Mouse (Mus musculus): Measurements from ENCODE around the gene Gm39115. TPM values are rescaled to one million over a fixed set of nuclear protein-coding genes. Genes with fewer than 3 reads are reported as not detected.

The Gm39115 gene
- polyA plus RNA-seq, 1 experiment from 2014 or later: not detected

DNA sequence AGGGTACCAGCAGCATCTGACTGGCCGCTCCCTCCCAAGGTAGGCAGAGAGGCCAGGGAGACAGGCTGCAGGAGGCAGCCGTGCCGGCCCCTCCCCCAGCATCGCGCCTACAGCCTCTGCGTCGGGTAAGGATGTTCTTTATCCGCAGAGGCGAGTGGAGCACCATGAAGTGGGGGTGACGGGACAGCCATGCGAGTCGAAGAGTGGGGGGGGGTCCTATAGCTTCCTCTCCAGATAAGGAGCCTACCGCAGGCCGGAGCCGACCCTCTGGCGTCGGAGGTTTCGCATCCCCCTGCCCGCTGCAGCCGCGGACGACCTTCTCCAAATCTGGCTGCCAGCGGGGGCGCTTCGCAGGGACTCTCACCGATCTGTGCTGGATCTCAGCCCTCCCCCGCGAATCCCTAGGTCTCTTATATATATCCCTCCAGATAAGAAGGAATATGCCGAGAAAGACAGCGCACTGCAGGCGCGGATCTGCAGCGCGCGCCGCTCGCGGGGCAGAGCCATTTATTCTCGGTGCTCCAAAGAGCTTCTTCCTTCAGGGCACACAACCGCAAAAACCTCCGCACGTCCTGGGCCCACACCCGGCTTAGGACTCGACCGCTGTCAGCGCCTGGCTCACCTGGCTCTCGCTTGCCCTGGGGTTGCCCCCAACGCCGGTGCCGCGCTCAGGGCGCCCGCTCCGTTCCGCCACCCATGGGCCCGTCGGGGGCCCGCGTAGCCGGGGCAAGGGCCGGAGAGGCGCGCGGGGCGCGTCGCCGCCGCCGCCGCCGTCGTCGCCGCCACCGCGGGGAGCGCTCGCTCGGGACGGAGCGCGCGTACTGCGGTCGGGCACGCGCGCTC, 41.3 kb downstream of the Gm39115 start:
- Histone ChIP-seq H3K4me2 (replicated peaks) (peak overlapping the region; percentile 82), H3K9me3 (no peaks in the 10 kb centered on the region), H3K9ac (replicated peaks) (peak overlapping the region; percentile 96), H3K4me3 (replicated peaks) (peak overlapping the region; percentile 77), H3K36me3 (peaks cover 5% of the 10 kb centered on the region; the same call in 1 of the 2 replicates), H3K27me3 (peaks cover 11% of the 10 kb centered on the region), H3K4me1 (replicated peaks) (peaks cover 64% of the 10 kb centered on the region), H3K27ac (peak overlapping the region; percentile 94)
- ATAC-seq: peak; percentile 25
- WGBS: under 1% methylated on average over 79 of the region's 89 CpGs

DNA sequence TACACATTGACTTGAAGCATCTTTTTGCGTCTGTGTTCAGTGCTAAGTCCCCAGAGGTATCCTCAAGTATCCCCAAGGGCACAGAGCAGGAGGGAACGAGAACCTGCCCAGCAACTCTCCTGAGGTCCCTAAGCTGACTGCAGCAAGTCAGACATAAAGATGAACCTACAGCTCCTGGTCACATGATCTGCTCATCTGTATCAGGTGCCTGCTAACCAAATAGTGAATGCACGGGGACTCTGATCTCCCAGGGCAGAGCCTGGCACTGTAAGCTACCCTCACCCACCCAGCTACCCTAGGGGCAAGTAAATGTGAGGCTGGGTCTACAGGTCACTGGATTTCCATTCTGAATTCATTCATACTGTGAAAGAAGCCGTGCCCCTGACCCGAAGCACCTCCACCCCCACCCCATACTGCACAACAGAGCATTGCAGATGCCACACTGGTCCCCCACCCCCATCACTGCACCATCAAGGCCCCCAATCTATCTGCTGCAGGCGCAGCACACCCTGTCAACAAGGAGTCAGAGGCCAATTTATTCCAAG, 42.1 kb downstream of the Gm39115 start:
- peaks cover 7% of the 10 kb centered on the region; the same call in 1 of the 2 replicates for H3K36me3 ChIP-seq
- 16% methylated on average over 6 of the region's 6 CpGs for WGBS
- H3K4me3 ChIP-seq (replicated peaks): peak overlapping the region; percentile 77
- H3K27ac ChIP-seq: peak overlapping the region; percentile 94
- H3K27me3 ChIP-seq: peaks cover 11% of the 10 kb centered on the region
- peak overlapping the region; percentile 96 for H3K9ac ChIP-seq (replicated peaks)
- ATAC-seq: no peak
- H3K9me3 ChIP-seq: no peaks in the 10 kb centered on the region
- peaks cover 71% of the 10 kb centered on the region for H3K4me1 ChIP-seq (replicated peaks)
- H3K4me2 ChIP-seq (replicated peaks): peak overlapping the region; percentile 82

DNA sequence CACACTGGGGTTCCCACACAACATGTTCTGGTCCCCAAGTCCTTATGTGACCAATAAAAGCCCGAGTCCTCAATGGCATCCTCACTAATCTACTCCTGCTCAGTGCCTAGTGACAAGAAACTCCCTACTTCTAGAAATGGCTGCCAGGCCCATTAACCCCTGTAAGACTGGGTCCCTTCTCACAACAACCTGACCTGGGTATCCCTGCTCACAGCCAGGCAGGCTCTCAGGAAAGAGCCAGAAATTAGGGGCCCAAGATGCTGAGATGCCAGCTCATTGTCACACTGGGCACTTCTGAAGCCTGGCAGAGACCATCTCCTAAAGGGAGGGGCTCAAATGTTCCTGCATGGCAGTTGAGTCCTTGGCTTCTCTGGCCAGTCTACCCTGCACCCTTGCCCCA, 42.8 kb downstream of the Gm39115 start:
- H3K4me2 ChIP-seq (replicated peaks): peak overlapping the region; percentile 82
- H3K36me3 ChIP-seq: peaks cover 10% of the 10 kb centered on the region
- peak overlapping the region; percentile 81 for H3K27ac ChIP-seq
- peak overlapping the region; percentile 96 for H3K9ac ChIP-seq (replicated peaks)
- ATAC-seq: no peak
- 42% methylated on average over 1 of the region's 1 CpGs for WGBS
- H3K27me3 ChIP-seq: peaks cover 11% of the 10 kb centered on the region
- peaks cover 79% of the 10 kb centered on the region for H3K4me1 ChIP-seq (replicated peaks)
- H3K4me3 ChIP-seq (replicated peaks): peak overlapping the region; percentile 77
- H3K9me3 ChIP-seq: no peaks in the 10 kb centered on the region

DNA sequence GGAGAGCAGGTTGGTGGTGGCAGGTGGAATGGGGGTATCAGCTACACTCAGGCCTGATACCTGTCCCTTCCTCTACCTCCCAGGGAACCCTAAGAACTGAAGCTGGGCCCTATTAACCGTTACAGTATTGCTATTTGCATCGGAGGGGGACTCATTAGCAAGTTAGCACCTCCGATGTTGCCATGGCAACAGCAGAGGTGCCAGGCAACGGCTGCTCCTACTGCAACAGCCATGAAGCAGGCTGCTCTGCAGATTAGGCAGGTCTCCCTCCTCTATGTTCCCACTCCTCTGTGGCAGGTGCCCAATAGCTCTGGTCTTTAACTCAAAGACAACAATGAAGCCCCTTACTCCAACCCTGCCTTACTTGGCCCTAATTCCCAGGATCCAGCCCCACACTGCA, 44.0 kb downstream of the Gm39115 start:
- peak overlapping the region; percentile 81 for H3K27ac ChIP-seq
- peaks cover 7% of the 10 kb centered on the region for H3K27me3 ChIP-seq
- H3K36me3 ChIP-seq: peaks cover 22% of the 10 kb centered on the region
- H3K4me2 ChIP-seq (replicated peaks): peak overlapping the region; percentile 82
- H3K4me3 ChIP-seq (replicated peaks): peak overlapping the region; percentile 77
- H3K9me3 ChIP-seq: no peaks in the 10 kb centered on the region
- WGBS: 1% methylated on average over 4 of the region's 4 CpGs
- H3K9ac ChIP-seq (replicated peaks): peak overlapping the region; percentile 96
- ATAC-seq: peak; percentile 14
- peaks cover 80% of the 10 kb centered on the region for H3K4me1 ChIP-seq (replicated peaks)

DNA sequence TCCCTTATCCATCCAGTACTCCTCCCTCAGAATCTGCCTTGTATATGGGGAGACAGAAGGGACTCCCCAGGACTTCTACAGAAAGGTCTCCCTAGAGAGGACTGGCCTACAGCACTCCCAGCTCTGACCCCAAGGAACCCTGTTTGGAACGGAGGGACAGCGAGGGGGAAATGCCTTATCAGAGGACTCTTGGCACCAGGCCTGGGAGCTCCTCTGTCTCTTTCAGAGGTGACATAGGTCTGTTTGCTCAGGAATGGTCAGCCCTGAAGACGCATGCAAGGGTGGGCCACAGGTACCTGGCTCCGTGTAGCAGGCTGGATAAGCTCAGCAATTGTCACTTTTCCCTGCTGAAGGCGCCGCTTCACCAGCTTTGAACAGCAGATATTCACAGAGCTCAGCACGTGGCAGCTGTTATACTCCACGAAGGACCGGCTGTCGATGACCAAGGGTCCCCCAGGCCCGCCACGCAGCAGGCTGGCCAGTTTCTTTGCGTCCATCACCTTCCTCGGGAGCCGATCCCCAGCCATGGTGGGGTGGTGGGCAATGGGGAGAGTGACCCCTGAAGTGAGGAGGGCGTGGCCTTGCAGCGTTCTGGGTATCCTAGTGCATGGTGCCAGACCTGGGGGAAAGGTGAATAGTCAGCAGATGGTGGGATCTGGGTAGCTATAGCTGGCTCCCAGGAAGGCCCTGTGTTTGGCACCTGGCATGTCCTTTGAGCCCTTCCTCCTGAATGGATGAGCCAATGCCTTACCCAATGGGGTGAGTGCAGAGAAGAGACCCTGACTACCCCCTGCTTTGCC, 46.0 kb downstream of the Gm39115 start:
- peak overlapping the region; percentile 81 for H3K27ac ChIP-seq
- H3K36me3 ChIP-seq: peaks cover 42% of the 10 kb centered on the region
- WGBS: 54% methylated on average over 17 of the region's 17 CpGs
- H3K4me3 ChIP-seq (replicated peaks): peak overlapping the region; percentile 13; the same call in 1 of the 2 replicates
- H3K27me3 ChIP-seq: peaks cover 12% of the 10 kb centered on the region
- peaks cover 72% of the 10 kb centered on the region for H3K4me1 ChIP-seq (replicated peaks)
- H3K9ac ChIP-seq (replicated peaks): peak overlapping the region; percentile 96
- H3K4me2 ChIP-seq (replicated peaks): peak overlapping the region; percentile 82
- H3K9me3 ChIP-seq: no peaks in the 10 kb centered on the region
- ATAC-seq: no peak

DNA sequence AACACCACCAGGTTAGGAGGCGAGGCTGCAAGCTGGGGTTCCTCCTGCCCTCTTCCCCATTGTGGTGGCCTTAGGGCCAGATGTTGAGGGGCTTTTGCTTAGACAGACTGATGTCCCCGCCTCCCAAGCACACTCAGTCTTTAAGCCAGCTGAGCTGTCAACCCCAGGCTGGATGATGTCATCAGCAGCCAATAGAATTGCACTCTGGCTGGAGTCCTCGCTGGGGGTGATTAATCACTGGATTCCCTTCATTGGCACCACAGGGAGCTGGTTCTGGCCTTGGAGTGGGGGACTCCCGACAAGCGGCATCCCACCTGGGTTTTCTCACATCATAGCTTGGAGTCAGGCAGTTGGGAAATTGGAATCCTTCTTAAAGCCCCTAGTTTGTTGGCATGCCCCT, 46.9 kb downstream of the Gm39115 start:
- Histone ChIP-seq H3K27ac (peak overlapping the region; percentile 81), H3K4me3 (replicated peaks) (no peak overlapping the region), H3K4me1 (replicated peaks) (peaks cover 78% of the 10 kb centered on the region), H3K4me2 (replicated peaks) (peak overlapping the region; percentile 82), H3K9ac (replicated peaks) (peak overlapping the region; percentile 96), H3K27me3 (peaks cover 21% of the 10 kb centered on the region), H3K36me3 (peaks cover 51% of the 10 kb centered on the region), H3K9me3 (no peaks in the 10 kb centered on the region)
- ATAC-seq: peak; percentile 64
- 1% methylated on average over 5 of the region's 5 CpGs for WGBS

DNA sequence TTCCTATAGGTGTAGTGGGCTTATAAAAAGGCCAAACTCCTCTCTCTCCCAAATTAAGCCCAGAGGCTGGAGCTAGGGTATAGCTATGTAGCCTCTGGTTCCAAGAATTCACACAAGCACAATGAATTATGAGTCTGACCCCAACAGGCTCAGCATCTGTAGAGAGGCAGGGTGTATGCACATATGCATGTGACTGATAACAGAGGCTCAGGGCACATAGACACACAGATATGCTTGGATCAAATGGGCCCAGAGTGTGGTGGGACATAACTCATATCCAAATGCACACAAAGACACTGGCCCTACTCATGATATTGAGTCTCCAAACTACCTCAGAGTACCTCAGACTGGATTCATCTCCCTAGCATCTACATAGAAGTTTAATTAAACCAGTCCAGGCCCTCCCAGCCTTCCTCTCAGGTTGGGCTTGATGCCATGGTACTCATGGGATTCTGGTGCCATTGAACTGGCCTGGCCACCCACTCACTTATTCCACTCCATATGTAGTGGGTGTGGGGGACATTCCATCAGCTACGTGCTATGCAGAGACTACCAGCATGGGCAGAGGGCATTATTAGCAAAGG, 48.7 kb downstream of the Gm39115 start:
- Histone ChIP-seq H3K36me3 (peaks cover 68% of the 10 kb centered on the region), H3K4me1 (replicated peaks) (peaks cover 68% of the 10 kb centered on the region), H3K9ac (replicated peaks) (no peak overlapping the region), H3K27me3 (peaks cover 39% of the 10 kb centered on the region), H3K9me3 (no peaks in the 10 kb centered on the region), H3K4me3 (replicated peaks) (no peak overlapping the region), H3K4me2 (replicated peaks) (no peak overlapping the region), H3K27ac (no peak overlapping the region)
- no peak for ATAC-seq
- WGBS: 96% methylated on average over 1 of the region's 1 CpGs

DNA sequence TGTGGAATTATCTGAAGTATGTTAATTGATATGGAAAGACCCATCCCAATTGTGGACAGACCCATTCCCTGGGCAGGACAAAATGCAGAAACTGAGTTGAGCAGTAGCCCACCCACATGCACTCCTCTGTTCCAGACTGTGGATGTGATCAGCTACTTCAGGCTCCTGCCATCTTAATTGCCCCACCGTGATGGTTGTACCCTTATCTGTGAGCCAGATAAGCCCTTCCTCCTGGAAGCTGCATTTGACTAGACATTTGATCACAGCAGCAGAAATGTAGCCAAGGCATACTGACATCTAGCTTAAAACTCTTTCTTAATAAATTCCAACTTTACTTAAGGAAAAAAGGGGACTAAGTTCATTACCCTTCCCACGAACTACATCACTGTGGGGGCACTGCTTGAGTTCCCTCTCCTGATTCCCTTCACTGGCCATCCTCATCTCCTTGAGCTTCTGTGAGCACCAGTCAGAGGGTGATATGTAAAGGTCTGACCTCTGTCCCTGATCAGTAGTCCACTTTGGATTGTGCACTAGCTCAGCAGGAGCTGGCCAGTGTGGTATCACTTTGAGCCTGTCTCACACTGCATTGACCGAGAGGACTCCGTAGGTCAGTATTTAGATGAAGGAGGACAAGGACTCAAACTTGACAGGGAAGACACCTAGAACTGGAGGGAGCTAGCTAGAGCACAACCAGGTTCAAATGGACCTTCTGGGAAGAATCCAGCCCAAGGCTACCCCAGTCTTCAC, 49.5 kb downstream of the Gm39115 start:
- H3K4me2 ChIP-seq (replicated peaks): no peak overlapping the region
- ATAC-seq: no peak
- no peak overlapping the region for H3K4me3 ChIP-seq (replicated peaks)
- 93% methylated on average over 4 of the region's 4 CpGs for WGBS
- H3K9ac ChIP-seq (replicated peaks): no peak overlapping the region
- H3K27ac ChIP-seq: no peak overlapping the region
- H3K4me1 ChIP-seq (replicated peaks): peaks cover 64% of the 10 kb centered on the region
- peaks cover 77% of the 10 kb centered on the region for H3K36me3 ChIP-seq
- no peaks in the 10 kb centered on the region for H3K9me3 ChIP-seq
- peaks cover 44% of the 10 kb centered on the region for H3K27me3 ChIP-seq

Other genes starting within 250 kb of the Gm39115 start
- gene Tollip, start 217.5 kb downstream of the Gm39115 start, polyA plus RNA-seq (2015; fragmentation: Nextera tagmentation; extraction: Ambion mirVana): 69.0 and 71.2 TPM in 2 replicates
- gene Brsk2, start 186.3 kb downstream of the Gm39115 start, polyA plus RNA-seq (2015; fragmentation: Nextera tagmentation; extraction: Ambion mirVana): 27.5 and 29.4 TPM in 2 replicates
- gene Mob2, start 75.0 kb downstream of the Gm39115 start, polyA plus RNA-seq (2015; fragmentation: Nextera tagmentation; extraction: Ambion mirVana): 52.3 and 56.9 TPM in 2 replicates
- gene Dusp8, start 40.2 kb downstream of the Gm39115 start, polyA plus RNA-seq (2015; fragmentation: Nextera tagmentation; extraction: Ambion mirVana): 66.0 and 69.1 TPM in 2 replicates
- gene Gm45618, start 15.3 kb downstream of the Gm39115 start, polyA plus RNA-seq (2015; fragmentation: Nextera tagmentation; extraction: Ambion mirVana): 0.44 TPM in 1 of 2 replicates, not detected in the other
- gene Gm45337, start 8.6 kb upstream of the Gm39115 start, polyA plus RNA-seq (2015; fragmentation: Nextera tagmentation; extraction: Ambion mirVana): not detected in 2 replicates
- not detected in 2 replicates for gene Gm29735, start 21.1 kb upstream of the Gm39115 start, polyA plus RNA-seq (2015; fragmentation: Nextera tagmentation; extraction: Ambion mirVana)
- gene Gm4553, start 29.7 kb upstream of the Gm39115 start, polyA plus RNA-seq (2015; fragmentation: Nextera tagmentation; extraction: Ambion mirVana): not detected in 2 replicates
- gene Krtap5-2, start 40.0 kb upstream of the Gm39115 start, polyA plus RNA-seq (2015; fragmentation: Nextera tagmentation; extraction: Ambion mirVana): not detected in 2 replicates
- gene Gm10153, start 54.4 kb upstream of the Gm39115 start, polyA plus RNA-seq (2015; fragmentation: Nextera tagmentation; extraction: Ambion mirVana): not detected in 2 replicates
- not detected in 2 replicates for gene Krtap5-3, start 65.3 kb upstream of the Gm39115 start, polyA plus RNA-seq (2015; fragmentation: Nextera tagmentation; extraction: Ambion mirVana)
- gene Gm7579, start 75.8 kb upstream of the Gm39115 start, polyA plus RNA-seq (2015; fragmentation: Nextera tagmentation; extraction: Ambion mirVana): not detected in 2 replicates
- not detected in 2 replicates for gene Krtap5-5, start 93.9 kb upstream of the Gm39115 start, polyA plus RNA-seq (2015; fragmentation: Nextera tagmentation; extraction: Ambion mirVana)
- gene Gm40460, start 105.0 kb upstream of the Gm39115 start, polyA plus RNA-seq (2015; fragmentation: Nextera tagmentation; extraction: Ambion mirVana): not detected in 2 replicates
- not detected in 2 replicates for gene Gm2431, start 122.3 kb upstream of the Gm39115 start, polyA plus RNA-seq (2015; fragmentation: Nextera tagmentation; extraction: Ambion mirVana)
- not detected in 2 replicates for gene Gm4559, start 138.3 kb upstream of the Gm39115 start, polyA plus RNA-seq (2015; fragmentation: Nextera tagmentation; extraction: Ambion mirVana)
- gene Krtap5-1, start 161.1 kb upstream of the Gm39115 start, polyA plus RNA-seq (2015; fragmentation: Nextera tagmentation; extraction: Ambion mirVana): not detected in 2 replicates
- gene Krtap5-4, start 167.5 kb upstream of the Gm39115 start, polyA plus RNA-seq (2015; fragmentation: Nextera tagmentation; extraction: Ambion mirVana): not detected in 2 replicates
- gene Ifitm10, start 237.7 kb upstream of the Gm39115 start, polyA plus RNA-seq (2015; fragmentation: Nextera tagmentation; extraction: Ambion mirVana): 1.9 and 2.3 TPM in 2 replicates
- gene Gm49369, start 246.6 kb upstream of the Gm39115 start, polyA plus RNA-seq (2015; fragmentation: Nextera tagmentation; extraction: Ambion mirVana): not detected in 2 replicates

Data from midbrain, embryonic 13.5 days (tissue).